Mouse (Mus musculus): ENCODE results near the gene Capn11.
"Not testable (repeated sequence)": the region's sequence is repeated elsewhere in the genome, so short reads cannot be mapped to it uniquely, and the experiment has no call there.

Capn11 gene

GRCm38 (mm10) chr17:45628885-45629855 is 30.0 kb downstream of the Capn11 start:
- no peak for DNase-seq (ENCODE audit: low spot score in 2 of 2)

- no peak for DNase-seq (ENCODE audit: low spot score in 2 of 2)
Observed at GRCm38 (mm10) chr17:45628160-45628559, 31.0 kb downstream of the Capn11 start.

DNA sequence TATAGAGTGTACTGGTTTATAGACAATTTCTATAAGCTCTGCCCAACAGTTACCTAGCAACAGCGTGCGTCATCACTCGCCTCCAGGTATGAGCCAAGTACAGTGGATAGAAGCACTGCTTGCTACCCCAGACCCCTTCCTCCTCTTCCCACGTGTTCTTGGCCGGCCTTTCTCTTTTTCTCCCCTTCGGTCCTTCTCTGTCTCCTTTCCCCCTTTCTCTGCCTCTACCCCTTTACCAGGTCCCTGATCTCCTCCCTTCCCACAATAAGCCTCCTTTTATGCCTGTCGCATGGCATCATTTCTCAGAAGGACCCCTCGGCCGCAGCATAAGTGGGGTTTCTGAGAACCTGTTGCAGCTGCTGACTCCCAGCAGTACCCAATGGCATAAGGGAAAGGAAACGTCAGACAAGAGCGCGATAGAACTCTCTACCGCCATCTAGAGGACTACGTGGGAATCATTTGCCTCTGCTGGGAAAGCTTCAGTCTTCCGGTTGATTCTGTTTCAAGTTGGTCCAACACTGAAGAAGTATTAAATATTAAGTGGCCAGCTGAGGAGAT is 32.5 kb downstream of the Capn11 start:
- peak; percentile 44 to 66 for DNase-seq (ENCODE audit: low spot score in 2 of 2)

DNA sequence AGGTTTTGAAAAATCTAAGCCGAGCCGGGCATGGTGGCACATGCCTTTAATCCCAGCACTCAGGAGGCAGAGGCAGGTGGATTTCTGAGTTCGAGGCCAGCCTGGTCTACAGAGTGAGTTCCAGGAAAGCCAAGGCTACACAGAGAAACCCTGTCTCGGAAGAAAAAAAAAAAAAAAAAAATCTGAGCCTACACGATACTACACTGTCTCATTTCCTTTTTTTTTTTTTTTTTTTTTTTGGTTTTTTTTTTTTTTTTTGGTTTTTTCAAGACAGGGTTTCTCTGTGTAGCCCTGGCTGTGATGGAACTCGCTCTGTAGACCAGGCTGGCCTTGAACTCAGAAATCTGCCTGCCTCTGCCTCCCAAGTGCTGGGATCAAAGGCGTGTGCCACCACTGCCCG is 35.7 kb downstream of the Capn11 start:
- not testable (repeated sequence) for DNase-seq (ENCODE audit: low spot score in 2 of 2)

GRCm38 (mm10) chr17:45619386-45620256 is 39.5 kb downstream of the Capn11 start:
- no peak for DNase-seq (ENCODE audit: low spot score in 2 of 2)

- no peak for DNase-seq (ENCODE audit: low spot score in 2 of 2)
Observed at GRCm38 (mm10) chr17:45618941-45619385, 40.2 kb downstream of the Capn11 start.

GRCm38 (mm10) chr17:45617655-45618054 is 41.5 kb downstream of the Capn11 start:
- no peak for DNase-seq (ENCODE audit: low spot score in 2 of 2)

DNA sequence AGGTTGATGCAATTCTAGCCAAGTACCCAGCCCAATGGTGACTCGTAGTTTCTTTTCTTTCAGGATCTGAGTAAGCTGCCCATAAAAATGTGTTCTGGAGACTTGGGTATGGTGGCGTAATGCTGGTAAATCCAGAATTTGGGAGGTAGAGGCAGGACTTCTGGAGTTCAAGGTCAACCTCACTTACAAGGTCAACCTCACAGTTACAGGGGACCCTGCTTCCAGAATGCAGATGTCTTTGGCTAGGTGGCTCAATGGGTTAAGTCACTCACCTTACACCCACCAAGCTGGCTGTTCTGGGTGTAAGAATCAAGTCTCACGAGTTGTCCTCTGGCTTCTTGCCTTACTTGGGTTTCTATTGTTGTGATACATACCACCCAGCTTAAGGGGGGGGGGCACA is 42.4 kb downstream of the Capn11 start:
- no peak for DNase-seq (ENCODE audit: low spot score in 2 of 2)

GRCm38 (mm10) chr17:45616046-45616650 is 43.0 kb downstream of the Capn11 start:
- no peak for DNase-seq (ENCODE audit: low spot score in 2 of 2)

- no peak for DNase-seq (ENCODE audit: low spot score in 2 of 2)
Observed at GRCm38 (mm10) chr17:45612921-45613320, 46.2 kb downstream of the Capn11 start.

- DNase-seq (ENCODE audit: low spot score in 2 of 2) = no peak
Observed at GRCm38 (mm10) chr17:45612008-45612407, 47.1 kb downstream of the Capn11 start.

DNA sequence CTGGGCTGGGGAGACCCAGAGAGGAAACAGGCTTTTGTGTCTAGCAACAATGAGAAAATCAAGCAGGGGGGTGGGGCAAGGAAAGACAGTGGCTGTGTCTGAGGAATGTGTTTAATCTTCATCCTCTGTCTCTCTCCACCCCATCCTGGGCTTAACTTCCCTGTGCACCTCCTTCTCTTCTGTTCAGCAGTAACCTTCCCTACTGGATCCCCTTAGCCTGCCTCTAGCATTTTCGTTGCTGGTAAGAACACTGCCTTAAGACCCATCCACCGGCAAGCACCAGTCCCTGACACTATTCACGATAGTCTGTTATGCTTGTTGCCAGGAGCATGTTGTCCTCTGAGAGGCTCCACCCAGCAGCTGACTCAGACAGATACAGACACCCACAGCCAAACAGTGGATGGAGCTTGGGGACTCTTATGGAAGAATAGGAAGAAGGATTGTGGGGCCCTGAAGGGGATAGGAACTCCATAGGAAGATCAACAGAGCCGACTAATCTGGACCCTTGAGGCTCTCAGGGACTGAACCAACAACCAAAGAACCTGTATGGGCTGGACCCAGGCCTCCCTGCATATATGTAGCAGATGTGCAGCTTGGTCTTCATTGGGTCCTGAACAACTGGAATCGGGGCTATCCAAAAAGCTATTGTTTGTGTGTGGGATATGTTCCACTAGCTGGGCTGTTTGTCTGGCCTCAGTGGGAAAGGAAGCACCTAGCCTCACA is 48.8 kb downstream of the Capn11 start:
- no peak for DNase-seq (ENCODE audit: low spot score in 2 of 2)

- DNase-seq (ENCODE audit: low spot score in 2 of 2) = no peak
Observed at GRCm38 (mm10) chr17:45608396-45608795, 50.7 kb downstream of the Capn11 start.

DNA sequence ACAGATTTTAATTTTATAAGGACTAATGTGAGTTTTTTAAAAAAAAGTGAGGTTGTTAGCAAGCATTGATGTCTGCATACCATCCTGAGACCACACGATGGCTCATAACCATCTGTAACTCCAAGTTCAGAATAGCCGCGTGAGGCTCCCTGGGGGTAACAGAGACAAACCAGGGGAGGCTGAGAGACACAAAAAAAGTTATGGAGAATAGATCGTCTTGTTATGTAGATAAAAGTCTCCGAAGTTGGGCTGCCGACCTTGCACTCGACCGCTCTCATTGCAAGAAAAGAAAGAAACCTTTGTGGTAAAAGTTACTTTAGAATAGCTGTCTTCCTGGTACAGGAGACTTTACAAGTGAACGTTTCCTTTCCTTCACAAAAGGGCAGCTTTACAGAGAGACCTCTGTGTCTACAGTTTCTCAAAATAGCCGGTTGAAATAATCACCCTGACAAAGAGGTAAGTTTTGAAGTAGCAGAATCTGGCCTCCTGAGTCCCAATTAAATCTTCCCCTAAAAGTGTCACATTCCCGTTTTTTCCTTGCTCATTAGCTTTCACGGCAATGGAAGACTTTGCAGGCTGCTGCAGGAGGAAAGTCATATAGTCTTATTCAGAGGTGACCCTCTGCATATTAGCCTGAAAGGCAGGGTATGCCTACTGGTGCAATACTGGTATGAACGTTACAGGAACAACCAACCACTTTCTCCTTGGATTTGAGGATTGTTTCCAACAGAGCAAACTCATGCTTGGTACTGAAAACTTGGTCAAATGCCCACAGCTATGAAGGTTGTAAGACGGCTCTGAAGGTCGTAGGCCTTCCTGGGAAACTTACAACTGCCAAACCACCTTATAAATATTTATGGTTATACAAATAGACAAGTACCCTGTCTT is 51.9 kb downstream of the Capn11 start:
- DNase-seq (ENCODE audit: low spot score in 2 of 2) = no peak

GRCm38 (mm10) chr17:45602984-45603383 is 56.1 kb downstream of the Capn11 start:
- DNase-seq (ENCODE audit: low spot score in 2 of 2) = no peak

DNA sequence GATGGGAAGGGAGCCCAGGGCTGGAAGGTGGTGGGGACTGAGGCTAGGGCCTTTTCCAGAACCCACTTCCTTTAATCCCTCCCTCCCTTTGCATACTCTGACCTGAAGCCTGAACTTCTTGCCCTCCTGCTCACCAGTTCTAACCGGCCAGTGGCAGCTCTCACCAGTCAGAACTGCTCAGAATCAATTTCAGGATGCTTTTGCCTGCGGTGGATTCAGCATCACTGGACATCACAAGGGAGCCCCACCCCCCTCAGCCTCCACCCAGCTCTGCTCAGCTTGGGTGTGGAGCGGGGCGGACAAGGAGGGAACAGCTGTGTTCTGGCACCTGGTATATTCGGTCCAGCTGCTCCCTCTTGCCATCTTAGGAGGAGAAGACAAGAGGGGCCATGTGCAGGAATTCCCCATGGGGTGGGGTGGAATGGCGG is 57.2 kb downstream of the Capn11 start, which contains the start of gene Mymx:
Mymx (minus strand) TSS at position 226 of the 428 bp plus-strand sequence.
- DNase-seq (ENCODE audit: low spot score in 2 of 2) = no peak

DNA sequence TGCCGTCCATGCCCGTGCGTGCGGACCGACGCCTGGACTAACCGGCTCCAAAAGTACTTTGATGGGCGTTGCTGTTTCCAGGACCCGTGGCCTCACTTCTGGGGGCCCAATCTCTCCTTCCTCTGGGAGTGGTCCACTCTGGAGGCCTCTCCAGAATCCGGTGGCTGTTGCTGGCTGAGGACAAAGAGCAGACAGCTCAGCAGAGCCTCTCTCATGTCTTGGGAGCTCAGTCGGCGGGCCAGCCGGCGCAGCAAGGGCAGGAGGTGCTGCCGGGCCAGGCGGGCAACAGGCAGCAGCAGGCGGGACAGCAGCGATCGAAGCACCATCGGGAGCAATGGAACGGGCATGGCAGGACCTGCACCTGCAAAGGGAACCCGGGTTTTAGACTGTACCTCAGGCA is 57.8 kb downstream of the Capn11 start:
- no peak for DNase-seq (ENCODE audit: low spot score in 2 of 2)

- no peak for DNase-seq (ENCODE audit: low spot score in 2 of 2)
Observed at GRCm38 (mm10) chr17:45600267-45600666, 58.9 kb downstream of the Capn11 start.

DNA sequence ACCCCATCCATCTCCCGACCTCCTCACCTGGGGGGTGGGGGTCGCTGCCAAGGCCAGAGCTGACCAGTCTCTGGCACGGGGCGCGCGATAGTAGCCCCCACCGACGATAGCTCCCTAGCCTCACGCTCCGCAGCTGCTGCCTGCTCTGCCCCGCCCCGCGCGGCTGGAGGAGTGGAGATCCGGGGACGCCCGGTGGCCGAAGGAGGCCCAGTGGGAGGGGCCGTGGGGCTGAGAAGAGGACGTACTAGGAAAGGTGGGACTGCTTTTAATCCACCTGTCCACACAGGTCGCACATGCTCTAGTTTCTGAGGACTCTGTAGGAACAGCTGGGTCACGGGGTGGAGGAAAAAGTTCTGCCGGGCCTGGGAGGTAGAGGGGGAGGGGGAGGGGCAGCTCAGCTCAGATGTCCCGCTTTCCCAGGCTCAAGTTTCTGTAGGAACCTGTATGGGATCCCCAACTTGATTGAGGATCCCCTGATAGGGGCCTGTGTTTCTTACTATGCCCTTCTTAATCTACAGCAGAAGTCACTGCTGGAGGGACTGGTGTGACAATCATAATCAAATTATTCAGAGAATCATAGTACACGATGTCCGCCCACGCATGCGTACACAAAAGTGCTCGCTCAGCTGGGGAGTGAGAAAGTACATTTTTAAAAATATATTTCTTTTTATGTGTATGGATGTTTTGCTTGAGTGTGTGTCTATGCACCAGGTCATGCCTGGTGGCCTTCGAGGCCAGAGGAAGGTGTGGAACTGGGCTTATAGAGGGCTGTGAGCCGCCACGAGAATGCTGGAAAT is 59.5 kb downstream of the Capn11 start, which contains the start of gene Slc29a1:
Slc29a1 (minus strand) TSS at position 161 of the 797 bp plus-strand sequence.
- DNase-seq (ENCODE audit: low spot score in 2 of 2) = no peak
